Mouse (Mus musculus) spleen, postnatal 14 days (tissue): Measurements from ENCODE around the gene Paqr3.
A peak's percentile ranks its signal among the peaks of the same experiment; 100 is the strongest.

ENCODE experiments used
- DNase-seq, 2 experiments: peaks; one replicate each; pipeline ENCODE4 v3.0.0; 2021 to 2022; ENCODE audit warnings: low spot score in 2 of 2

The Paqr3 gene

GRCm38 (mm10) chr5:97111207-97111910 lies at the start of gene Paqr3:
Gene Paqr3, minus strand, starts transcription at chr5:97111596.
- peak; percentile 93 to 95 for DNase-seq

GRCm38 (mm10) chr5:97154688-97155087 lies 43.3 kb upstream of the Paqr3 start:
- DNase-seq, result no peak

- no peak for DNase-seq
These were observed 23.9 kb upstream of the Paqr3 start for GRCm38 (mm10) chr5:97135331-97135730.

GRCm38 (mm10) chr5:97129589-97129988 lies 18.2 kb upstream of the Paqr3 start:
- DNase-seq, result no peak

- DNase-seq, result peak in 1 of 2 experiments; percentile 4
These were observed 17.1 kb upstream of the Paqr3 start for GRCm38 (mm10) chr5:97128242-97129226.

- no peak for DNase-seq
These were observed 15.9 kb upstream of the Paqr3 start for GRCm38 (mm10) chr5:97127284-97127683.

GRCm38 (mm10) chr5:97126005-97126404 lies 14.6 kb upstream of the Paqr3 start:
- peak in 1 of 2 experiments; percentile 2 for DNase-seq

- no peak for DNase-seq
These were observed 14.1 kb upstream of the Paqr3 start for GRCm38 (mm10) chr5:97125459-97125970.

- no peak for DNase-seq
These were observed 13.6 kb upstream of the Paqr3 start for GRCm38 (mm10) chr5:97124977-97125376.

GRCm38 (mm10) chr5:97110697-97111096 lies 699 bp downstream of the Paqr3 start:
- no peak for DNase-seq

GRCm38 (mm10) chr5:97110133-97110532 lies 1.3 kb downstream of the Paqr3 start:
- DNase-seq, result no peak

GRCm38 (mm10) chr5:97108333-97108732 lies 3.1 kb downstream of the Paqr3 start:
- no peak for DNase-seq

- DNase-seq, result no peak
These were observed 11.4 kb downstream of the Paqr3 start for GRCm38 (mm10) chr5:97099954-97100353.

GRCm38 (mm10) chr5:97097631-97098041 lies 13.8 kb downstream of the Paqr3 start:
- no peak for DNase-seq

GRCm38 (mm10) chr5:97095335-97095734 lies 16.1 kb downstream of the Paqr3 start:
- no peak for DNase-seq

GRCm38 (mm10) chr5:97092970-97093369 lies 18.4 kb downstream of the Paqr3 start:
- DNase-seq, result no peak

- DNase-seq, result no peak
These were observed 21.2 kb downstream of the Paqr3 start for GRCm38 (mm10) chr5:97090034-97090784.

- no peak for DNase-seq
These were observed 22.0 kb downstream of the Paqr3 start for GRCm38 (mm10) chr5:97089426-97089825.

GRCm38 (mm10) chr5:97088231-97088630 lies 23.2 kb downstream of the Paqr3 start:
- DNase-seq, result no peak

GRCm38 (mm10) chr5:97087746-97088145 lies 23.6 kb downstream of the Paqr3 start:
- DNase-seq, result no peak

GRCm38 (mm10) chr5:97087030-97087630 lies 24.3 kb downstream of the Paqr3 start:
- DNase-seq, result no peak
